Mouse (Mus musculus): ENCODE measurements at regions not wholly inside any gene's neighbourhood (a gene's known extent, or its start where the extent isn't known, plus 50 kb on each side); places are given as distances from the start of the nearest gene placed in this dataset.

DNA sequence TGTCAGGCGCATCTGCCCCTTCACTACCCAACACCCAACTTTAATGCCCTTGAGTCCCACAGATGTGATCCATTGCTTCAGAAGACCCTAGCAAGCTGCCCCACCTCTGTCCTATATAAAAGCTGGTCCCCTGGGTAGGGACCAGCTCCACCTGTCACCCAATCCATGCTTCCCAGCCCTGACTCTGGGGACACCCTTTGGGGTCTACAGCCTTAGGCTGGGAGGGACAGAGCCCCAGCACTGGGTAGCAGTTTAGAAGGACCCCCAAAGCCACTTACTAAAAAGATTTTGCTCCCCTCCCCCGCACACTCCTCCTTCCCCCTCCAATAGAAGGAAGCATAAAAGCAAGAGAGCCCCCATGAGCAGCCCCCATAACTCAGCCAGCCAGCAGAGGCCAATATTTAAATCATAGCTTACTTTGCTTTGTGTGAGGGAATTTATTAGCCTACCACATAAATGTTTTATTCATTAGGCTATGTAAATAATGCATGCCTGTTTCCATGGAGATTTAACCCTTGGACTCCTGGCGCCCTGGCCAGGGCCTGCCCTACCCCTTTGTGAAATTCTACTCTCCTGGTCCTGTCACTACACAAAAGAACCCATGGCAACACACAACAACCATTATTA, 190.6 kb upstream of the Mvb12b start:
- TF ChIP-seq CTCF (IDR thresholded peaks at IDR 0.05; ENCODE audit: borderline replicate concordance, control insufficient read depth, extremely low read depth, insufficient read depth, low read length, poor library complexity): no peak
- no peak for TF ChIP-seq POLR2A (IDR thresholded peaks at IDR 0.05; ENCODE audit: control insufficient read depth, extremely low read depth, insufficient read depth, low read length, poor library complexity)

Measured in thymus, adult 2 months (tissue).